Mouse (Mus musculus) megakaryocyte, embryonic 14.5 days (primary cell): Measurements from ENCODE around the gene Lima1.

Experiments used
- FLI1 ChIP-seq: IDR thresholded peaks from 2 replicates; pipeline ENCODE4 v1.6.1; 2012; ENCODE audit warnings: low read length, inconsistent platforms, mixed read lengths
- GATA1 ChIP-seq: IDR thresholded peaks from 3 replicates; pipeline ENCODE4 v1.6.1; 2012; ENCODE audit warnings: mixed read lengths, low read length, inconsistent platforms, borderline replicate concordance

DNA sequence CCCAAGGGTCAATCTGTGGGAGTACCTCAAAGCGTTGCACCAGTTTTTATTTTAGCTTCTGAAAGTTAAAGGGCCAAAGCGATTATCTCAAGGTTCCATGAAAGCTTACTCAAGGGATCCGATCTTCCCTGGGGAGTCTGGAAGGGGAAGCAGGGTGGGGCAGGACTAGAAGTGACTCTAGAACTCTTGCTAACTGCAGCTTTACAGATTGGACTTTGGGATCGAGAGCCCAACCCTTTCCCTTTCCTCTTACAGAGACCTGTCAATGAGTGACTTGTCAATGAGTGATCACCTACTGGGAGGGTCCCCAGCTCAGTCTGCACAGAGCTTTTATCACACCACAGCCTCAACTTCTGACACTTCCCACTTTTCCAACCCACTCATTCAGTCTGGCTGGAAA, 7.6 kb downstream of the Lima1 start:
- TF ChIP-seq GATA1 = no peak
- TF ChIP-seq FLI1 = no peak
